Mouse (Mus musculus): Measurements from ENCODE around the gene Frmd8. TPM values are rescaled to one million over a fixed set of nuclear protein-coding genes. Genes with fewer than 3 reads are reported as not detected.

Gene Frmd8
- polyA plus RNA-seq, 1 experiment from 2014 or later, result 13.1 TPM

DNA sequence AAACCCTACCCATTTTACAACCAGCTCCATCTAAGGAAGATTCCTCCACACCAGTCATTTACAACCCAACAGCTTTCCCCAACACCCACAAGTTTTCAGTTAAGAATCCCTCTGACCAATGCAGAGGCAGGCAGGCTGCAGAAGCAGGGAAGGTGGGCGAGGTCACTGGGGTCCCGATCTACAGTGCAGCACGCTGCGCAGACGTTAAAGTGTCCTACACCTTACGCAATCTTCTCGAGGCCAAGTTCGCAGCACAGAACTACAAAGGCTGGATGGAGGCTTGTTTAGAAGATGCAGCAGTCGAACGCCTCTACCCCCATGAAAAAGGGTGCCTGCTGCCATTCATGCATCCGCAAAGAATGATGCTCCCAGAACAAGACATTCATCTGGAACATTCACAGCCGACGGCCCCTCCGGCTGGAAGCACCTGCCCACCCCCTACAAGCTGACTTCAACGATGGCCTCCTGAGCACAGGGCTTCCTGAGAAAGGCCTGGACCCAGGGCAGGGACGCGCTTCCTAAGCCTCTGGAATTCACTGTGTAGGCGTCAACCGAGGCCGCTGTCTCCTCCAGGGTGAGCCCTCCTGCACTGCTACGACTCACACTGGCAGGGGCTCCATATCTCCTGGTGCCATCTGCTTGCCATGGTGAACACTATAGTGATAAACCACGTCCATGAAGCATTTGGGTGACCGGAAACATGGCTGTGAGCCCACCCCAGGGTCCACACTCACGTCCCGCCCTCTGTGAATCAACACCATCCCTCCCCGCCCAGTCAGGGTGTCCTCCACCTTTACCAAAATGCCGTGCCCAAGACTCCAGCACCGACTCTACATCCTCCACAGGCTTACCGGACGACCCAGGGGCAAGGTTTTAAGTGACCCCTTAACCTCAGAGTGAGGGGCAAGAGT, 31.0 kb downstream of the Frmd8 start:
- no peak overlapping the region for H3K4me3 ChIP-seq (ENCODE audit: low read depth, low read length)
- peaks cover 61% of the 10 kb centered on the region for H3K4me1 ChIP-seq (ENCODE audit: control insufficient read depth, insufficient read depth, low read length)
- no peak overlapping the region for H3K27ac ChIP-seq (ENCODE audit: low read depth, low read length)
- DNase-seq (ENCODE audit: low spot score), result no peak
- H3K9me3 ChIP-seq (replicated peaks; ENCODE audit: control insufficient read depth, low read length), result no peaks in the 10 kb centered on the region
- WGBS, result 88% methylated on average over 30 of the region's 30 CpGs
- peak overlapping the region; percentile 16; the same call in 1 of the 2 replicates for H3K4me2 ChIP-seq (ENCODE audit: low read length)
- H3K27me3 ChIP-seq (replicated peaks; ENCODE audit: control insufficient read depth, insufficient read depth, low read length), result no peaks in the 10 kb centered on the region
- no peaks in the 10 kb centered on the region for H3K36me3 ChIP-seq (ENCODE audit: control insufficient read depth, insufficient read depth, low read length)
- ATAC-seq, result no peak
- 0 out of 2 replicates have a peak overlapping the region, but pooled peaks have one; percentile 21 for H3K9ac ChIP-seq (ENCODE audit: low read length)

DNA sequence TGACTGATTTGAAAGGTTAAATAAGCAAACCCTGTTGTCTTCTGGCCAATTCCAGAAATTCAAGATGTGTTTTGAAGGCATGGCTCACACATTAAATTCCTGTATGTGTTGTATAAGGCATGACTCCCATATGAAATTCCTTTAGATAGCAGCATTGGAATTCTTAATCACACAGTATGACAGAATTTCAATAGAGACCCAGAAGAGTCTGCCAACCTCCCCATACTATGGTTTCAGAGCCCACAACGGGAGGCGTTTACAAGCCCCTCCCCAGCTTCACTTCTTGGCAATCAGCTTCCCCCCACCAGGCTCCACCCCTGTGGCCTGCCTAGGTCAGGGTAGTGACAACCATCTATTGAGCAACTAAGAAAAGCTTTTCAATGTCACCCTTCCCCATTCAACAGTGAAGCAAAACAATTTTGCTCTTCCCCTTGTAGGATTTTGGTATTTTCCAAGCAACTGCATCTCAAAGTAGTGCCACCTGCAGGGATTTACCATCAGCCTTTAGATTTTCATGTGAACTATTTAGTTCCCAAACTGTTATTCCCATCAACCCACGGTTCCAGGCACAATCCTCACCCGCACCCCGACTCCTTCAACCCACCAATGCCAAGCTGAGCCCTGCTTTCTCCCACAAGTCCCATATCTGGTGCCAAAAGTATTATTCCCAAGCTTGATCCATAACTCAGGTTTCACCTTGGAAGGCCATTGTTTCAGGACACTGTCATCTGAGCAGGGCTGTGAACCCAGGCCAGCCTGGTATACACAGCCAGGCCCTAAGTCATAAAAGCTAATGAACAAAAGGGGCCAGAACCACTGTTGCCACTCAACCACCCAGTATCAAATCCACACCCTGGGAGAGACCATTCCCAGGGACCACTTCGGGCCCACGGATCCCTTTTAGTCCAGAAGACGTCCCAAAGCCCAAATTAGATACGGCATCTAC, 32.0 kb downstream of the Frmd8 start:
- Histone ChIP-seq H3K9ac (ENCODE audit: low read length) (no peak overlapping the region), H3K27me3 (replicated peaks; ENCODE audit: control insufficient read depth, insufficient read depth, low read length) (no peaks in the 10 kb centered on the region), H3K4me1 (ENCODE audit: control insufficient read depth, insufficient read depth, low read length) (peaks cover 51% of the 10 kb centered on the region), H3K4me3 (ENCODE audit: low read depth, low read length) (no peak overlapping the region), H3K9me3 (replicated peaks; ENCODE audit: control insufficient read depth, low read length) (no peaks in the 10 kb centered on the region), H3K4me2 (ENCODE audit: low read length) (no peak overlapping the region), H3K27ac (ENCODE audit: low read depth, low read length) (no peak overlapping the region; the same call in 1 of the 2 replicates), H3K36me3 (ENCODE audit: control insufficient read depth, insufficient read depth, low read length) (no peaks in the 10 kb centered on the region)
- DNase-seq (ENCODE audit: low spot score) (peak; percentile 51), ATAC-seq (no peak)
- WGBS, result 63% methylated on average over 9 of the region's 9 CpGs

DNA sequence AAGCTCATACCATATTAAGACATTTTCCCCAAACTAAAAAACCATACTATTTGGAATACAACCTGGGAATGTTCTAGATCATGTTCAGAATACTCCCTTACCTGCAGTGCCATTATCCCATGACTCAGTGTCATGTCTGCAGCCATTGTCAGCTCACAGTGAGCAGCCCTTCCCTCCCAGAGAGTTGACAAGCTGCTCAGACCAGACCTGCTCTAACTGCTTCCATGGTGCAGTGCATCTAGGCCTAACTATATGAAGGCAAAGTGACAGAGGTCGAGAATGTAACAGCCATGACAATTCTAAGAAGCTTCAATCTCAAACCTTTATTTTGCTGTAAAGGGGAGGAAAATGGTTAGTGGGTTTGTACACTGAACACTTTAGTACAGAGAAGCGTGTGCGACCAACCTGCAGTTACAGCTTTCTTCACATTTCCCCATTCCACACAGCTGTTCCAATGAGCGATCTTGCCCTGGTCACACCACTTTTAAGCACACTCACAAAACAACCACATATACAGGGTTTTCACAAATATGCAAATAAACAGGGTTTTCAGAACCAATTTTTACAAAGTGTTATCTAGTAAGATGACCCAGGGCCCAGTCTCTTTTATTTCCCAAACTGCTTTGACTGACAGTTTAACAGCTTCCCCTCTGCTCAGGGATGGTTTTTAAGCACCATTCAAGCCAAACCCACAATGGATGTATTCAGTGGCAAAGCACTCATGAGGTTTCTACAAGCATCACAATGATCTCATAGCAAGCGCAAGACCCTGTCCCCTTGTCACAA, 32.9 kb downstream of the Frmd8 start:
- WGBS, result 54% methylated on average over 5 of the region's 5 CpGs
- Histone ChIP-seq H3K9me3 (replicated peaks; ENCODE audit: control insufficient read depth, low read length) (no peaks in the 10 kb centered on the region), H3K4me3 (ENCODE audit: low read depth, low read length) (no peak overlapping the region), H3K4me2 (ENCODE audit: low read length) (no peak overlapping the region), H3K27ac (ENCODE audit: low read depth, low read length) (peak overlapping the region; percentile 29), H3K36me3 (ENCODE audit: control insufficient read depth, insufficient read depth, low read length) (no peaks in the 10 kb centered on the region), H3K9ac (ENCODE audit: low read length) (no peak overlapping the region; the same call in 1 of the 2 replicates), H3K4me1 (ENCODE audit: control insufficient read depth, insufficient read depth, low read length) (peaks cover 43% of the 10 kb centered on the region), H3K27me3 (replicated peaks; ENCODE audit: control insufficient read depth, insufficient read depth, low read length) (no peaks in the 10 kb centered on the region)
- ATAC-seq (no peak), DNase-seq (ENCODE audit: low spot score) (peak; percentile 50)

DNA sequence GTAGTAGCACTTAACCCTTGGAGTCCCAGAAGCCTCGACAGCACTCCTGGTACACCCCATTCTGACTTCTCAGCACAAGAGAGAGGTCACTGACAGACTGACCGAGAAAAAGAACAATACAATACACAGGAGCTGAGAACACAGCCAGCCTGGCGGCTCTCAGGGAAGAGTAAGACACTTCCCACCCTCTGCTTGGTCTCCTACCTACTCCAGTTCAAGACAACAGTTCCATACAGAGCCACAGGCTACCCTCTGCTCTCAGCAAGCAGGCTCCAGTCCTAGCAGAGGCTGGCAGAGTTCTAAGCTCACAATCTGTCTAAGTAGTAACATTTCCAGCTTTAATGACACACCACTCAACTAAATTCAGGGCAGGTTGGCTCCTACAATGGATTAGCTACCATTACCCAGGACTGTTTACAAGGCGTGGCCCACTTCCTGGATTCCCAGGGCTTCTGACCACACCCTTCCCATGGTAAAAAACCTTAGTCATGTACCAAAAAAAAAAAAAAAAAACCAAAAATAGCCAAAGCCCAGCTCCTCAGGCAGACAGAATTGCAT, 33.6 kb downstream of the Frmd8 start:
- Histone ChIP-seq H3K27ac (ENCODE audit: low read depth, low read length) (no peak overlapping the region; the same call in 1 of the 2 replicates), H3K9ac (ENCODE audit: low read length) (no peak overlapping the region; the same call in 1 of the 2 replicates), H3K27me3 (replicated peaks; ENCODE audit: control insufficient read depth, insufficient read depth, low read length) (no peaks in the 10 kb centered on the region), H3K4me2 (ENCODE audit: low read length) (no peak overlapping the region), H3K4me3 (ENCODE audit: low read depth, low read length) (no peak overlapping the region), H3K4me1 (ENCODE audit: control insufficient read depth, insufficient read depth, low read length) (peaks cover 36% of the 10 kb centered on the region), H3K36me3 (ENCODE audit: control insufficient read depth, insufficient read depth, low read length) (no peaks in the 10 kb centered on the region), H3K9me3 (replicated peaks; ENCODE audit: control insufficient read depth, low read length) (no peaks in the 10 kb centered on the region)
- ATAC-seq, result no peak
- 66% methylated on average over 4 of the region's 4 CpGs for WGBS
- DNase-seq (ENCODE audit: low spot score), result no peak

DNA sequence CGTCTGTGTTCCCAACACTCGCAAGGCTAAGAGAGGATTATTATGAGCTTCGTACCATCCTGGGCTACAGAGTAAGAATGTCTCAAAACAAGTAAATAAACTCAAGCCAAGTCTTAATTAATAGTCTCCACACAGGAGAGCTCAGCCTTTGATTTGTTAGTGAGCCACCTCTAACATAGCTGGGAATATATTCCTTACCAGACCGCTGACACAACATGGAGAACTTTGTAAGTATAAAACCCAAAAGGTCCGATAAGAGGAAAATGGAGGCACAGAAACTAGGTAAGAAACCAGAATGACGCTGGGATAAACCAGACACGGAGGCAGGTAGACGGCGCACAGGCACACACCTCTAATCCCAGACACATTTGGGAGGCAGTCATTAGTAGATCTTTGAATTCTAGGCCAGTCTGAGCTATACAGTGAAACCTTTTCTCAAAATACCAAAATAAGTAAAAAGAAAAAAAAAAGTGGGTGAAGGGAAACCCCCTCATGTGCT, 34.1 kb downstream of the Frmd8 start:
- ATAC-seq, result no peak

DNA sequence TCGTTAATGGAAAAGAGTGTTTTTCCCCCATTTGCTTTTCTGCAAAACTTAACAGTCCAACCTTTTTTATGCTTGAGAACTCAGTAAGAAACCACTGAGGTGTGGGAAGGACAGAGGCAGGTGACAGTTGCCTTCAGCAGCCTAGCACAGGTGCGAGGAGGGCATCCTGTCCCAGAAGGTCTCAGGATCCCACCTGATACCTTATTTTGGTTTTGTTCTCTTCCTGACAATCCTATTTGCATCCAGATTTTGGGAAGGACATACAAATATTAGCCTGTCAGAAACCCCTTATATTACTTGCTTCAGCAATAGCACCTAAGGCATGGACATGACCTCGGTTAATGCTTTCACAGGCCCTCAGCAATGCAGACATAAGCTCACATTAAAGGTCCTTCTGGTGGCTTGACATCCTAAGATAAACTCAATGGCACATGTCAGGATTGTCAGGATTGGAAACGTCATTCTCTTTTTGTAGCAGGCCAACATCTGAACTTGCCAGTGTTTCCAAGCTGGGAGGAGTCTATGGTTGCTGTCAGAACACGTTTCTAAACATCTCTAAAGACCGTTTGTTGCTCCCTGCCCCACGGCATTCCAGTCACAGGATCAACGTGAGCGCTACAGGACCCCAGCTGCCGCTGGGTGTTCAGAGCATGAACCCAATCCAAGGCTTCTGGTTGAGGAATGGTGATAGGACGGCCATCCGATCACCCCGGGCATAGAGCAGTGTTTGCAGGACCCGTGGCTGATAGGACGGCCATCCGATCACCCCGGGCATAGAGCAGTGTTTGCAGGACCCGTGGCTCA, 34.8 kb downstream of the Frmd8 start:
- Histone ChIP-seq H3K9me3 (replicated peaks; ENCODE audit: control insufficient read depth, low read length) (no peaks in the 10 kb centered on the region), H3K4me3 (ENCODE audit: low read depth, low read length) (no peak overlapping the region), H3K27ac (ENCODE audit: low read depth, low read length) (no peak overlapping the region; the same call in 1 of the 2 replicates), H3K4me2 (ENCODE audit: low read length) (no peak overlapping the region), H3K9ac (ENCODE audit: low read length) (no peak overlapping the region), H3K4me1 (ENCODE audit: control insufficient read depth, insufficient read depth, low read length) (peaks cover 30% of the 10 kb centered on the region), H3K36me3 (ENCODE audit: control insufficient read depth, insufficient read depth, low read length) (no peaks in the 10 kb centered on the region), H3K27me3 (replicated peaks; ENCODE audit: control insufficient read depth, insufficient read depth, low read length) (no peaks in the 10 kb centered on the region)
- DNase-seq (ENCODE audit: low spot score) (no peak), ATAC-seq (no peak)
- WGBS, result 77% methylated on average over 18 of the region's 18 CpGs

More for the DNA sequence above, 34.1 kb downstream of the Frmd8 start:
- Histone ChIP-seq H3K4me3 (ENCODE audit: low read depth, low read length) (no peak overlapping the region), H3K36me3 (ENCODE audit: control insufficient read depth, insufficient read depth, low read length) (no peaks in the 10 kb centered on the region), H3K4me2 (ENCODE audit: low read length) (no peak overlapping the region), H3K27ac (ENCODE audit: low read depth, low read length) (no peak overlapping the region), H3K4me1 (ENCODE audit: control insufficient read depth, insufficient read depth, low read length) (peaks cover 34% of the 10 kb centered on the region), H3K9me3 (replicated peaks; ENCODE audit: control insufficient read depth, low read length) (no peaks in the 10 kb centered on the region), H3K9ac (ENCODE audit: low read length) (0 out of 2 replicates have a peak overlapping the region, but pooled peaks have one; percentile 17), H3K27me3 (replicated peaks; ENCODE audit: control insufficient read depth, insufficient read depth, low read length) (no peaks in the 10 kb centered on the region)
- DNase-seq (ENCODE audit: low spot score), result no peak
- 90% methylated on average over 9 of the region's 9 CpGs for WGBS

DNA sequence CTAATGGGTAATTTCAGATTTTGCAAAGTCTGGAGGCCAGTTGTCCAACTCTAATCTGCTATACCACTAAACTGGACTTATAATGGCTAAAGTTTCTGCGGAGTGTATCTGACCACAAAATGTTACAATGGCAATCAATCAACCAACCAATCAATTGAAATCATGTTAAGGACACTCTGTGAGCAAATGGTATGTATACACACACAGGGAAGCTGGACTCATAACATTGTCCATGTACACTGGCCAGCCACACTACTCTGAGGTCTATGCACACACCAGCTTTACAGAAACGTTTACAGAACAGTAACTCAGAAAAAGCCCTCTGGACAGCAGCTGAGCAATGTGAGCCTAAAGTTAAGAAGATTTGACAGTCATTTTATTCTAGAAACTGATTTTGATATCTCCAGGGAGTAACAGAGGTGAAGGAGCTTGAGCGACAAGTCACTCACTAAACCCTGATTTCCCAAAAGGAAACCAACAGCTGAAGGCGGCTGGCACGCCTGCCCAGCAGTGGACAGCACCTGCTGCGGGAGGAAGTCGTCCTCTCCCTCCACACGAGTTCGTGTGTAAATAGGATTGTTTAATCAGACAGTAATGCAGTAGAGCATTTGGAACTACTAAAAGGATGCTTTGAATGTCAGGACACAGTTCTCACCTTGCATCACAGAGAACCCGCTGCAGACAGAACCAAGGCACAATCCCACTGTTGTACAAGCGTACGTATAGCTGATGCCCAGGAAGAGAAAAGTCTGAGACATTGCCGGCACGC, 35.6 kb downstream of the Frmd8 start:
- Histone ChIP-seq H3K9me3 (replicated peaks; ENCODE audit: control insufficient read depth, low read length) (no peaks in the 10 kb centered on the region), H3K4me2 (ENCODE audit: low read length) (no peak overlapping the region), H3K27ac (ENCODE audit: low read depth, low read length) (no peak overlapping the region), H3K4me1 (ENCODE audit: control insufficient read depth, insufficient read depth, low read length) (peaks cover 26% of the 10 kb centered on the region), H3K27me3 (replicated peaks; ENCODE audit: control insufficient read depth, insufficient read depth, low read length) (no peaks in the 10 kb centered on the region), H3K36me3 (ENCODE audit: control insufficient read depth, insufficient read depth, low read length) (no peaks in the 10 kb centered on the region), H3K4me3 (ENCODE audit: low read depth, low read length) (no peak overlapping the region), H3K9ac (ENCODE audit: low read length) (no peak overlapping the region)
- no peak for ATAC-seq
- 78% methylated on average over 14 of the region's 14 CpGs for WGBS
- DNase-seq (ENCODE audit: low spot score), result no peak

All from forebrain, embryonic 14.5 days (tissue).